Comparison of ENCODE assay signal across 12 mouse cellular contexts in the genomic region with DNA sequence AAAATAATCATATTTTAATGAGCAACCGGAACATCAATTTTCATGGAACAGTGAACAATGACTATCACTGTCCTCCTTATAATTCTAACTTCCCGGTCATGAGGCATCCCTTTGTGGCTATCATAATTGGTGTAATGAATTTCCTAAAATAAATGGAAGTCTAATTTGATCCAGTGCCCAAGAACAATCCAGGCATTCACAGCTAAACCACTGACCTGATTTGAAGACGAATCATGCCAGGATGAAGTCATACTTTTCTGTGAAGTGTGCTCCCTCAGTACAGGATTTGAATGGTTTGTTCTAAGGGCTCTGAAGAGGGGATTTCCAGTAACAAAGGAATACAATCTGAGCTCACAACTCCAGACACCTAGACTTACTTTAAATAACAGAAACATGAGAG.
DNase-seq lines count a peak whose midpoint lies in the region; TF ChIP-seq lines count a peak whose summit lies in the region.
"Had no signal": no experiment of that assay in that cellular context is flagged by ENCODE, and none has a peak within 500 bp of the region (broad histone marks: within the 10 kb centered on the region; RNA-seq: fewer than 3 reads in every experiment).

No protein-coding gene starts in this region.

- peak; percentile 6 for DNase-seq in embryo, embryonic 11 days
- DNase-seq in embryo, embryonic 10 days (ENCODE audit: low spot score), result no peak
- DNase-seq in left cerebral cortex, adult 2 months (ENCODE audit: extremely low spot score in 1 of 2, low spot score in 2 of 2), result no peak
- no peak for DNase-seq in left cerebral cortex, postnatal 36 days (ENCODE audit: low spot score in 2 of 2)
- peak; percentile 86 for DNase-seq in brain, adult 2 months (ENCODE audit: low read depth, low spot score)
- no peak for DNase-seq in urinary bladder, postnatal 25 days (ENCODE audit: low spot score)
- DNase-seq in adrenal gland, adult 2 months, result no peak
- DNase-seq: gastrocnemius, postnatal 25 days; heart, postnatal 36 days; liver, postnatal 0 days; thymus, postnatal 25 days had no signal

- TF ChIP-seq POLR2A in myocyte (IDR thresholded peaks at IDR 0.05; ENCODE audit: insufficient read length, low read depth), result no peak

- peak overlapping the region; percentile 18; the same call in 1 of the 2 replicates for H3K27ac ChIP-seq in left cerebral cortex, adult 2 months

- H3K27me3 ChIP-seq in myocyte (ENCODE audit: control insufficient read depth, insufficient read depth, insufficient read length), result no peaks in the 10 kb centered on the region

- no peak for TF ChIP-seq CTCF in left cerebral cortex, adult 2 months (IDR thresholded peaks at IDR 0.05)

- intact Hi-C loops in left cerebral cortex, adult 2 months (cut with DNase I), result no loop called here
- intact Hi-C loops in left cerebral cortex, postnatal 36 days (cut with DNase I), result no loop called here

- no peak overlapping the region for H3K4me3 ChIP-seq in left cerebral cortex, adult 2 months
- no peak overlapping the region for H3K4me3 ChIP-seq in myocyte

- no peak overlapping the region for H3ac ChIP-seq in myocyte (ENCODE audit: control insufficient read depth, insufficient read length)

- H3K36me3 ChIP-seq in myocyte (ENCODE audit: control insufficient read depth, insufficient read depth), result no peaks in the 10 kb centered on the region

- H3K79me2 ChIP-seq in myocyte (ENCODE audit: control insufficient read depth, insufficient read depth), result no peaks in the 10 kb centered on the region

- peak overlapping the region; percentile 0 for H3K4me2 ChIP-seq in myocyte (ENCODE audit: low read depth)

TF ChIP-seq in myocyte, 11 proteins besides CTCF, POLR2A, EP300 and RAD21:
- no peak for TF ChIP-seq E2F4 (IDR thresholded peaks at IDR 0.05; ENCODE audit: insufficient read depth)
- no peak for TF ChIP-seq POLR2AphosphoS2 (IDR thresholded peaks at IDR 0.05; ENCODE audit: insufficient read length, low read depth)

Comparison
In these comparisons a context has a peak if more than half of its experiments do, and no peak if none do; other contexts are left out.
1. DNase-seq: peak in embryo, embryonic 11 days (single experiment) and brain, adult 2 months (single experiment); none in embryo, embryonic 10 days (single experiment), left cerebral cortex, adult 2 months (0 of 2), left cerebral cortex, postnatal 36 days (0 of 2), urinary bladder, postnatal 25 days (single experiment) and adrenal gland, adult 2 months (single experiment).